Mouse (Mus musculus) neural tube, embryonic 11.5 days (tissue): ENCODE data around the gene Fam19a2. TPM values are rescaled to one million over a fixed set of nuclear protein-coding genes. Genes with fewer than 3 reads are reported as not detected.

Source experiments
- ATAC-seq: fragments of 200-750 bp; cut with Nextera tagmentation; 2 replicates; pipeline ENCODE4 v1.8.0; 2017; ENCODE audit warnings: moderate number of reproducible peaks, mild to moderate bottlenecking, moderate TSS enrichment, moderate library complexity; ENCODE audit not compliant: insufficient read depth, low FRiP score, low TSS enrichment
- DNase-seq: peaks from one replicate; pipeline ENCODE4 v3.0.0-alpha.2; 2015; ENCODE audit warnings: low spot score
- H3K27ac ChIP-seq: fragments of 300-500 bp; sonication (generic); 2 replicates; pipeline ENCODE4 v1.5.1; 2014; ENCODE audit warnings: low read depth, mild to moderate bottlenecking, low read length
- H3K27me3 ChIP-seq: fragments of 300-500 bp; sonication (generic); 2 replicates; pipeline ENCODE4 v1.6.1; 2014; ENCODE audit warnings: mild to moderate bottlenecking, low read length, mixed read lengths; ENCODE audit not compliant: control insufficient read depth, insufficient read depth
- H3K36me3 ChIP-seq: fragments of 300-500 bp; sonication (generic); 2 replicates; pipeline ENCODE4 v1.6.1; 2014; ENCODE audit warnings: mild to moderate bottlenecking, low read length, moderate library complexity, mixed read lengths; ENCODE audit not compliant: control insufficient read depth, insufficient read depth
- H3K4me1 ChIP-seq: fragments of 300-500 bp; sonication (generic); 2 replicates; pipeline ENCODE4 v1.6.1; 2014; ENCODE audit warnings: low read length, mixed read lengths; ENCODE audit not compliant: control insufficient read depth, insufficient read depth
- H3K4me2 ChIP-seq: fragments of 300-500 bp; sonication (generic); 2 replicates; pipeline ENCODE4 v1.6.1; 2014; ENCODE audit warnings: low read depth, mild to moderate bottlenecking, moderate library complexity
- H3K4me3 ChIP-seq: fragments of 300-500 bp; sonication (generic); 2 replicates; pipeline ENCODE4 v1.5.1; 2014; ENCODE audit warnings: low read depth, low read length
- H3K9ac ChIP-seq: fragments of 300-500 bp; sonication (generic); 2 replicates; pipeline ENCODE4 v1.6.1; 2014; ENCODE audit warnings: mild to moderate bottlenecking, low read length
- H3K9me3 ChIP-seq: fragments of 300-500 bp; sonication (generic); 2 replicates; pipeline ENCODE4 v1.6.1; 2016; ENCODE audit warnings: low read length; ENCODE audit not compliant: control insufficient read depth
- WGBS: fragments of 180-500 bp; shearing (Covaris S2); extraction: QIAGEN DNeasy Blood & Tissue Kit; methylation state at CpG from one replicate; pipeline ENCODE4 v1.1.7; 2014; 5-methylcytosine and 5-hydroxymethylcytosine counted together
- polyA plus RNA-seq: library from polyadenylated mRNA; unstranded; fragments of >200 nt; fragmentation: Nextera tagmentation; extraction: Ambion mirVana; gene quantifications from 2 replicates; pipeline ENCODE4 v1.2.1, GENCODE M21; 2014

Fam19a2 gene
- polyA plus RNA-seq, 1 experiment from 2014 or later: 9.9 TPM

- Histone ChIP-seq H3K4me1 (no peaks in the 10 kb centered on the region), H3K4me3 (no peak overlapping the region), H3K9ac (no peak overlapping the region), H3K36me3 (no peaks in the 10 kb centered on the region), H3K4me2 (no peak overlapping the region), H3K27ac (no peak overlapping the region), H3K9me3 (no peaks in the 10 kb centered on the region), H3K27me3 (no peaks in the 10 kb centered on the region)
- no peak for ATAC-seq
- 83% methylated on average over 3 of the region's 3 CpGs for WGBS
- no peak for DNase-seq
Observed at GRCm38 (mm10) chr10:123752755-123753154, 489.0 kb downstream of the Fam19a2 start.

GRCm38 (mm10) chr10:123753996-123754395 lies 490.2 kb downstream of the Fam19a2 start:
- no peaks in the 10 kb centered on the region for H3K4me1 ChIP-seq
- no peaks in the 10 kb centered on the region for H3K27me3 ChIP-seq
- H3K36me3 ChIP-seq: no peaks in the 10 kb centered on the region
- no peak overlapping the region for H3K4me2 ChIP-seq
- H3K9ac ChIP-seq: no peak overlapping the region
- H3K9me3 ChIP-seq: no peaks in the 10 kb centered on the region
- DNase-seq (no peak), ATAC-seq (no peak)
- no peak overlapping the region for H3K27ac ChIP-seq
- WGBS: 94% methylated on average over 4 of the region's 4 CpGs
- H3K4me3 ChIP-seq: no peak overlapping the region

GRCm38 (mm10) chr10:123789374-123789773 lies 525.6 kb downstream of the Fam19a2 start:
- Histone ChIP-seq H3K4me2 (no peak overlapping the region), H3K27me3 (no peaks in the 10 kb centered on the region), H3K4me3 (no peak overlapping the region), H3K4me1 (no peaks in the 10 kb centered on the region), H3K27ac (no peak overlapping the region), H3K9me3 (no peaks in the 10 kb centered on the region), H3K36me3 (no peaks in the 10 kb centered on the region), H3K9ac (no peak overlapping the region)
- 94% methylated on average over 2 of the region's 2 CpGs for WGBS
- no peak for DNase-seq
- no peak for ATAC-seq

Other genes with a start within 250 kb of the Fam19a2 start
- gene Mon2, start 187.5 kb upstream of the Fam19a2 start, polyA plus RNA-seq: 31.6 and 31.7 TPM in 2 replicates
- gene Usp15, start 67.0 kb upstream of the Fam19a2 start, polyA plus RNA-seq: 75.9 and 79.7 TPM in 2 replicates